Mouse (Mus musculus) small intestine, adult 2 months (tissue): ENCODE data around the gene Cpne5.

Experiments
- CTCF ChIP-seq: fragments of 200-500 bp; IDR thresholded peaks from 2 replicates; pipeline ENCODE4 v1.5.1; 2012; ENCODE audit warnings: low read depth, mild to moderate bottlenecking, control low read depth, inconsistent platforms, low read length, moderate library complexity, mixed read lengths; ENCODE audit not compliant: insufficient replicate concordance, insufficient read length; ENCODE audit errors: extremely low read depth
- POLR2A ChIP-seq: fragments of 200-500 bp; IDR thresholded peaks from 2 replicates; pipeline ENCODE4 v1.6.1; 2012; ENCODE audit warnings: low read depth, mild to moderate bottlenecking, control low read depth, inconsistent platforms, low read length, moderate library complexity

- TF ChIP-seq POLR2A (no peak), CTCF (no peak)
Observed at GRCm38 (mm10) chr17:29199151-29199800, 38.7 kb downstream of the Cpne5 start.
